Mouse (Mus musculus): ENCODE results near the gene Mia.
A peak's percentile ranks its signal among the peaks of the same experiment; 100 is the strongest.

The Mia gene

DNA sequence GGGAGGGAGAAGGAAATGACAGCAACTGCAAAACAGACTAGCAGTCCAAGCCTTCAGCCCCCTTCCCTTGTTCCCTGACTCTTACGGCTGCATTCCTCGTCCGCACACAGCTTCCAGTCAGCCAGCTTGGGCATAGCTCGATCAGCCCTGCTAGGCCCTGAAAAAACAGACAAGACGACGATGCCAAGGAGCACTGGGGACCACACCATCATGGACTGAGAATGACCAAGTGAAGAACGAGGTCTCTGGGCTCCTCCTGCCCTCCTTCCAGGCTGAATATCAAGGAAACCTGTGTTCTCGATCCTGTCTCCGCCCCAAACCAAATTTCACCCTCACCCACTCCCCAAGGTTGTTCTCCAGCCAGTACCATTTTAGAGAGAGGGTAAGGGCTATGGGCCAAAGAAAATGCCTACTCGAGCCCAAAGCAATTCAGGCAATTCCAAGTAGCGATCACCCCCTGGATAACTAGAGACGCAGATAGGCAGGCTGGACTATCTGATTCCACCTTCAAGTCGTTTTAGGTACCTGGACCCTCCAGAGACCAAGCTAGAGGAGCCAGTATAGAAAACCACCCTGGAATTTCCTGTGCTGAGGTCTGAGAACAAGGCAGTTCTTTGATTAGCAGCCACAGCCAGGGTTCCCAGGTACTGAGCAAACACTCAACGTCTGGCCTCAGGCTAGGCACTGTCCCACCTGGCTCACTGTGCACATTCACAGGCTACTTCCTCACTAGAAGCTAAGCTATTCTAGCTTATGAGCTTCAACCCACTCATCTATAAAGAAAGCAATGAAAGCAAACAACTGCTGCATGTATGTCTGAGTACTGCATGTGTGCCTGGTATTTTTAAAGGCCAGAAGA, at the start of gene Mia, which contains the start of gene Gm21983:
TSS of gene Mia (minus strand) at position 321 of the 859 bp plus-strand sequence.
TSS of gene Gm21983 (minus strand) at position 250 of the 859 bp plus-strand sequence.
- DNase-seq (ENCODE audit: low read depth, low spot score): peak; percentile 59

DNA sequence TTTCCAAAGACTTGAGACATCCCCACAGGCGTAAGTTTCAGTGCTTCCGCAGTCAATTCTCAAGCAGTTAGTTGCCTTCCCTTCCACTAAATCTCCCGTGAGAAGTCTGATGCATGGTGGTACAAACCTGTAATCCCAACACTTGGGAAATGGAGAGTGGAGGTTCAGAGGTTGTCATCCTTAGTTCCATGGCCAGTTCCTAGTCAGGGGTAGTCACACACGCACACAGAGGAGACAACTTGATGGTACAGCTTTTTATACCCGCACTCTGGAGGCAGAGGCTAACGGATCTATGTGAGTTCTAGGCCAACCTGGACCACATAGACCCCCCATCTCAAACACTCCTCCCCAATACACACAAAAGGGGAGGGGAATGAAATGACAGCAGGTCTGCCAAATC, 47.9 kb upstream of the Mia start:
- no peak for DNase-seq (ENCODE audit: low read depth, low spot score)

DNA sequence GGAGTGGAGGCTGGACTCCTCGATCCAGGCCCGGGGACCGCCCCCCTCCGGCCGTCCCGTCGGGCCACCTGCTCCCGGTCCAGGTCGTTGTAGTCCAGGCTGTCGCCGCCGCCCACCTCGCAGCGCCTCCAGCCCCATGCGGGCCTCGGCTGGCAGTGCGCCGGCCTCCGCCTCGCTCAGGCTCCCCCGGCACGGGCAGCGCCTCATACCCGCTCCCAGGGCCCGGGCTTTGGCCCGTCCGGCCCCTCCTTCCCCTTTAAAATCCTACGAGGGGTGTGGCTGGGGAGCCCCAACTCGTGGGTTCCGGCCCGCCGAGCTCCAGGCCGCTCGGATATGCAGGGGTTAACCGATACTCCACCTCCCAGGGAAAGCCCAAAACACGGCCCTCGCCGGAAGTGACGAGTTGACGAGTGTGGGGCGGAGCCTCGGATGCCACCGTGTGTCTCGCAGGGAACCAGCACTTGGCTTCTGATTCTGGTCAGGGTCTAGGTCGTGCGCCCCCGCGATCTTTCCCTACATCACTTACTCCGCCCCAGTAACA, 47.4 kb upstream of the Mia start, which contains the start of gene Itpkc:
TSS of gene Itpkc (minus strand) at position 381 of the 541 bp plus-strand sequence.
- DNase-seq (ENCODE audit: low read depth, low spot score): peak; percentile 97

DNA sequence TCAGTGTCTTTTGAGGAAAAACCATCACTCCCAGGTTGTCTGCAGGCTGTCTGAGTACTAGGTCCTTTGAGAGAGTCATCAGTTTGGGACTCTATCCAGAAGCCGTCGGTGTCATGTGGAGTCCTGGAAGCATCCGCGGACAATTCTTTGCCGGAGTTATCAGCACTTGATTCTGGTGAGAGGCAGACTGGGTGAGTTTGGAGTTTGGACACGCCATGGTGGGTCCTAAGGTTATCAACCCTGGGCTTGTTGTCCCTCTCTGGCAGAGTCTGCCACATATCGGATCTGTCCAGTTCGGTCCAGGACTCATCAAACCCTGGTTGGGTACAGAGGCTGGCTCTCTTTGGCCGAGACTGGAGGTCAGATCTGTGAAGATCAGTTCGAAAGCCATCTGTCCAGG, 46.7 kb upstream of the Mia start:
- no peak for DNase-seq (ENCODE audit: low read depth, low spot score)

DNA sequence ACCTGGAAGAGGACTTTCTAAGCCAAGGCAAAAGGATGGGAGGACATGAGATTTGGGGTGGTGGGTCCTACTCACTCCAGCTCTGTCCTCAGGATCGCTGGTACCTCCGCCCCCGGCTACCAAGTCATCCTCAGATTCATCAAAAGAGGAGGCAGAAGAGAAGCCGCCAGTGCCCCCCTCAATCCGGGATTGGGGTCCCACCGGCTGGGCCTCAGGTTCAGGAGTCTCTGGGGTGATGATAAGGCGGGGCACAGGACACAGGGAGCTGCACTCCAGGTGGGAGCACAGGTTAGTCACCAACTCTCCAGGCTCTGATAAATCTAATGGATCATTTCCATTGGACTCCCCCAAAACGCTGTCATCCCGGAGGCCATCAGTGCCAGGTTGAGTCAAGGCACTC, 46.3 kb upstream of the Mia start:
- no peak for DNase-seq (ENCODE audit: low read depth, low spot score)

DNA sequence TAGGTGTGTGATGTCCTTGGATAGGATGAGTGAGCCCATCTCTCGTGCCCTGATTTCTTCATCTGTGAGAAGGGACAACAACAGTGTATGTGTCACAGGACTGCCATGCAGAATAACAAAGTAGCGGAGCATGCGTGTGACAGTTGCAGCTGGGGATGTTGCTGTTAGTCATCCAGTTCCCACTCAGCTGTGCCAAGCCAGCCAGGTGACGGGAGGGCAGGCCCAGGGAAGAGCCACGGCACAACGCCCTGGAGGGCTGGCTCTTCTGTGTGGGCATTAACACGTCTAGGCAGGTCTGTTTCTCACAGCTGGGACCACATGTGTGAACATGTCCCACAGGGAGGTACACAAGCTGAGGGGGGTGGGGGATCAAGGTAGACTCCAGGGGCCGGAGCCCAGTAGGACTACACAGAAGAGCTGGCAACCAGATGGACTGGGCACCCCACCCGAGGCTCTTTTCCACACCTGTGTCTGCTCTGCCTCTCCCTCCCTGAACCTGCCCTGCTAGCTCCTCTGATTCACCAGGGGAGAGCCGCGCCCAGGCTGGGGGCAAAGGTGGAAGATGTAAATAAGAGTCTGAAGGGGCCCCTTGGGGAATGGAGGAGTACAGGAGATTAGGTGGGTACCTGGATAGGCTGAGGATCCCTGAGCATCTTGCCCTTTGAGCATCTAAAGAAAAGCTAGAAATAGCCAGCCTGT, 44.1 kb upstream of the Mia start:
- DNase-seq (ENCODE audit: low read depth, low spot score): no peak

DNA sequence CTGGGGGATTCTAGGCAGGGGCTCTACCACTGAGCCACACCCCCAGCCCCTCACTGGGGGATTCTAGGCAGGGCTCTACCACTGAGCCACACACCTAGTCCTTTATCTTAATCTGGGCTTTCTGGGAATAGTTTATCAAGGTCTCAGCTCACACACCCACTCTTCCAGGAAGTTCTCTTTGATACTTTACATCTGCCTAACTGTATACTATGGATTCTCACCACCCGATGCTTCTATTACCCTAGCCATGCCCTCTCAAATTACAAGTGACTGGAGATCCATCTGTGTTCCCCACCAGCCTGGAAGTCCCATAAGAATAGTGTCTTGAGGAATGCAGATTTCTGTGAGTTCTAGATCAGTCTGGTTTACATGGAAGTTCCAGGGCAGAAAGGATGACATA, 41.6 kb upstream of the Mia start:
- DNase-seq (ENCODE audit: low read depth, low spot score): peak; percentile 33

DNA sequence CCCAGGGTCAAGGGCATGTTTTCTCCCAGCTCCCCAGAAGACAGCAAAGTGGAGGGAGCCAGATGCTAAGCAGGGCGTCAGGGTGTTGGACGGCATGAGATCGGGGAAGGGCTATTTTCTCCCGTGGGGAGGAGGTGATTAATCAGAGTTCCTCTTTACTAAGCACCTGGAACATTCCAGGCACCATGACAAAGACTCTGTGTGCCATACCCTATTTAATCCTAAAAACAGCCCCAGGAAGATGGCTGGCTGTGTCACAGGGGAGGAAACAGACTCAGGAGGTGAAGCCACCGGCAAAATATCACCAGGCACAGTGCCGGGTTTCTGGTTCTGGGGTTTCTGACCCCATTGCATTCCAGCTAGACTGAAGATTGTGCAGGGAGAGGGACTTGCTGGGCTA, 41.0 kb upstream of the Mia start:
- no peak for DNase-seq (ENCODE audit: low read depth, low spot score)

DNA sequence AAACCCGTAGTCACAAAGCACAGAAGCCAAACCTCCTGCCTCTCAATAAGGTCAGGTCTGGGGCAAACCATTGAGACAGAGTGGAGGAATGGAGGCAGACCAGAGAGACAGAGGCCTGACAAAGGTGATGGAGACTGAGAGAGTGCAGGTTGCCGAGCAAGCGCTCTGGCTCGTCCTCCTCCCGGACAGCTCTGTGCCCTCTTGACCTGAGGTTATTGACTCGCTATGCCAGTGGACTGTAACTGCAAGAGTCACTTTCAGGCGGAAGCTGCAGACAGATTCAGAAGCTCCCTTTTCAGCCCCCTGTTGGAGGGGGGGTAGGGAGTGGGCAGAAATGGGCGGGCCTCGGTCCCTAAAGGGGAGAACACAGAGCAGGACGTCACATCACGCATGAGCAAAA, 39.0 kb upstream of the Mia start:
- DNase-seq (ENCODE audit: low read depth, low spot score): no peak

DNA sequence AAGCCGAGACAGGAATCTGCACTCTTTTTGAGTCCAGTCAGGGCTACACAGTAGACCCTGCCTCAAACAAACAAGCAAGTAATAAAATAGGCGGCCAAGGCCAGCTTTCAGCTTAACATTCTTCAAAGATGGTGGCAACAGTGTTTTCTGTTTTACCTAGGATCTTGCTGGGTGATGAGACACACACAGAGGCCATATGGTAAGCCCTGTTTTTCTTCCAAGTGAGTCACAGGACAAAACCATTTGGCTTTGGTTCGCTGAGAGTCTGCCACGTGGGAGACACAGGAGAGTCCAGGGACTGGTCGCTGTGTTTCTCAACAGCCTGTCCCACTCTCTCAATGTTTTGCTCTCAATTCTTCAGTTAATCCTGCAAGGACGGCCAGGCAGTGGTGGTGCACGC, 37.6 kb upstream of the Mia start:
- DNase-seq (ENCODE audit: low read depth, low spot score): no peak

DNA sequence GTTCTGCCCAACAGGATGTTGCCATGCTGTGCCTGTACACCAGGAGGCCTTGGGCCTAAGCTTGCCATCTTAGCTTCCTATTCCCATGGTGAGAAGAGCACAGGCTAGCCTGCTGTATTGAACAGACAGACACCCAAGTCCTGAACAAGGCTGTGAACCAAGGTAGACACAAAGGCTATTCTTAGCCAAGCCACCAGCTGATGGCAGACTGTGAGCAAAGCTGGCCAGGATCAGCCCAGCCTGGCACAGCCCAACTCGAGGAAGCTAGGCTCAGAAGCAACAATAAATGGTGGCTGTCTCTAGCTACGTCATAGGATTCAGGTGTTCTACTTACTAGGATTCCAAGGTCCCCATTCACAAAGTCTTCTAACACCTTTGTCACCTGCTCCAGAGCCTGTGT, 31.7 kb upstream of the Mia start:
- DNase-seq (ENCODE audit: low read depth, low spot score): no peak

DNA sequence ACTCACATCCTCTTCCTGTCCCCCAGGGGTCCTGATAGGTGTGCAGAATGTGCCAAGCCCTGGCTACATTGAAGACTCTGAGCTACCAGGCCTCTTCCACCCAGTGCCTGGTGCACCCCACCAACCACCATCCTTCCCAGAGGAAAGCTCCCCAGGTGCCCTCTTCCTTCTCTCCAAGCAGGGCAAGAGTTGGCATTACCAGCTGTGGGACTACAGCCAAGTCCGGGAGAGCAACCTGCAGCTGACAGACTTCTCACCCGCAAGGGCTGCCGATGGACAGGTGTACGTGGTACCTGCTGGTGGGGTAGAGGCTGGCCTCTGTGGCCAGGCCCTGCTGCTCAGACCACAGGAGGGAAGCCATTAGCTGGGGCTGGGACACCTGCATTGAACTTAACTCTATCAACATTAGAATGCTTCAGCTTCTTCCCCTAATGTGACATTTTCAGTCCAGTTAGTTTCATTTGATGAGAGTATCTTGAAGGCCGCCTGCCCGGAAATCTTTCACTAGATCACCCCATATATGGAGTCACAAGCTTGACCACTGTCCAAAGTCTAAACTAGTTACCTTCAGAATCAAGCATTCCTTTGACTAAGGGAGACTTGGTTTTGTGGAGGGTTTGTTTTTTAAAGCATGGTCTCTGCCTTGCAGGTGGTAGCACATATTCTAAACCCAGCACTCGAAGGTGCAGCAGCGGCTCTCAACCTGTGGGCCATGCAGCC, 22.9 kb upstream of the Mia start:
- no peak for DNase-seq (ENCODE audit: low read depth, low spot score)

DNA sequence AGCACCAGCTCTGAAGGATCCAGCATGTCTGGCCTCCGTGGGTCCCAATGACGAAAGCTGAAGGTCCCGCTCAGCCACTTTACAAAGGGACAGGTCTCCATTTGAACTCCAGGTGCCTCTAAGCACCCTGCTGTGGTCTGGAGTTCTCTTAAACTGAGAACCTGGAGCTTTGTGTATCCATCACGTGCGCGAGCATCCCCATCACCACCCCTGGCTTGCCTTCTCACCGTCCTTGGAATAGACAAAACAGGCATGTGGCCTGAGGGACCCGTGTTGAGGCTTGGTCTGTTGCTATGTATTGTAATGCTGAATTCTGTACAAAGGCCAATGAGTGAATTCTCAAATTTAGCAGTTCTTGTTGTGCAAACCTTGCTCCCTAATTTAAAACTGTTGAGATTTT, 17.8 kb upstream of the Mia start:
- DNase-seq (ENCODE audit: low read depth, low spot score): peak; percentile 39

DNA sequence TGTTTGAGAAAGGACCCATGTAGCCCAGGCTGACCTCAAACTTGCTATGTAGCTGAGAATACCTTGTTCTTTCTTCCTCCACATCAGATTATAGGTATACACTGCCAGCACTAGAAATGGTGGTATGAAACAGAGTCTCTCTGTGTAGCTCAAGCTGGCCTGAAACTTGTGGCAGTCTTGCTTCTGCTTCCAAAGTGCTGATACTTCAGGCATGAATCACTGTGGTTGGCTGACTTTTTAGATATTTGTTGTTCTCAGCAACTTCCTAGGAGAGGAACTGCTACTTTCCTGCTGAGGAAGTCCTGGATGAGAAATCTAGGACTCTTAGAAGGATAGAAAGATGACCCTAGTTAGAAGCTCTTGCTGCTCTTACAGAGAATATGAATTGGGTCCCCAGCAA, 17.4 kb upstream of the Mia start:
- no peak for DNase-seq (ENCODE audit: low read depth, low spot score)

DNA sequence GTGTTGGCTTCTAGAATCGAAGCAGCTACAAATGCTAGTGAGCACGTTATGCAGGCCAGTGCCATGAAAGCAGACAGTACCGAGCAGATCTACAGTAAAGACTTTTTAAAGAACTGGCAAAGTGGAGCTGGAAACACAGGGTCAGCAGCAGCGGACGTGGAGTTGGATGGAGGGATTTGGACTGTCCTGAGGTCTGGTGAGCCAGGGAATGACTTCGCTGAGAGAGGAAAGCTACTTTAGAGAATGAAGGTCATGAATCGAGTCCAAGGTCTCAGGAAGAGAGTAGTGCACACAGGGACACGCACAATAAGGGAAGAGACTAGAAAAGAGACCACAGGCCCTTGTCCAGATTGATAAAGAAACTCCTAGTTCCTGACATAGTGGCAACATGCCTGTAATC, 16.7 kb upstream of the Mia start:
- DNase-seq (ENCODE audit: low read depth, low spot score): no peak

DNA sequence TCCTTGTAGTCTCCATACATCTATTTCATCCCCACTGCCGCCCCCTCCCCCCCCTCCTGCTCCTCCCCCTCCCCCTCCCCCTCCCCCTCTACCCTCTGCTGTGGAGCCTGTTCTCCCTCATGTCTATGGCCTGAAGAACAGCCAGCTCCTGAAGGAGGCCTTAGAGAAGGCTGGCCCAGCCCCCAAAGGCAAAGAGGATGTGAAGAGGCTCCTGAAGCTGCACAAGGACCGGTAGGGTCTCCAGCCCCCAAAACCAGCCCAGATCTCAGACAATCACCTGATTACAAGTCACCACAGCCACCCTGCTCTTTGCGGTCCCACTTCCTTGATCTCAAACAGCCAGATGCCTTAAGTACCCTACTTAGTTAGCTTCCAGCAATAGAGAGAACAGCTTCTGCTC, 16.2 kb upstream of the Mia start:
- DNase-seq (ENCODE audit: low read depth, low spot score): no peak

DNA sequence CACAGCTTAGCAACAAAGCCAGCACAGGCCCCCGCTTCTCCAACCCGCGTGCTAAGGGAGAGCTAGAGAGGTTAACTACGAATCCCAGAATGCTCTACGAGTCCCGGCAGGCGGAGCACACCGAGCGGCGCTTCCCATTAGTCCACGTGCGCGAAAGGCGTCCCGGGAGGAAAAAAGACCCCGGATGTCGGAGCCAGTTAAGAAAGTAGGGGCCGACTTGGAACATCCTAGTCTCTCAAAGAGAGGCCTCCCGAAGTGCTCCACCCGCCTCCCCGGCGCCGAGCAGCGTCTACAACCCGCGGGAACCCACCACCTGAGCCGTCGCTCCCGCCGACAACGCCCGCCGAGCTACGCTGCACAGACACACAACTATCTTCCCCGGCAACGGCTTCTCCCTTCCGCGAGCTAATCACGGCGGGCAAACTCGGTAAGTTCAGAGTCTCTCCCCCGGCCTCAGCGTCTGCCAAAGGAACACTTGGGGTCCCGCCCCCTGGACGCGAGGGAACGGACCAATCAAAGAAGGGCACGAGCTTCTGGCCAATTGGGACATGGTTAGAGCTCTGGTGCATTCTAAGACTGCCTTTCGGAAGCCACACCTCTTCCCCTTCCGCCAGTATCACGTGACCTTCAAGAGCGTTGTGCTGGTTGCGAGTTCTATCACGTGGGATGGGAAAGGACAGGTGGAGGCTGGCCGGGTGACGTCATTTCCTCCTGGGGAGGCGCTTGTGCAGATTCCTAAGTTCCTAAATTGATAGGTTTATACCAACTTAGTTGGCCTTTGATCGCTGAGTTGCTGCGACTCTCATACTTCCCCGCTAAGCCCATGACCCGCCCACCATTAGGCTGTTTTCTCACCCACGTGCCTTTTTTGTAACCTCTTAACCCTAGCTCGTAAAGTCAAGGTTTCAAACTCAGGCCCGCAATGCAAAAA, 15.0 kb upstream of the Mia start, which contains the start of the genes BC024978 and Snrpa:
TSS of gene BC024978 (plus strand) at position 101 of the 931 bp plus-strand sequence.
TSS of gene Snrpa (minus strand) at position 591 of the 931 bp plus-strand sequence.
- peak; percentile 100 for DNase-seq (ENCODE audit: low read depth, low spot score)

DNA sequence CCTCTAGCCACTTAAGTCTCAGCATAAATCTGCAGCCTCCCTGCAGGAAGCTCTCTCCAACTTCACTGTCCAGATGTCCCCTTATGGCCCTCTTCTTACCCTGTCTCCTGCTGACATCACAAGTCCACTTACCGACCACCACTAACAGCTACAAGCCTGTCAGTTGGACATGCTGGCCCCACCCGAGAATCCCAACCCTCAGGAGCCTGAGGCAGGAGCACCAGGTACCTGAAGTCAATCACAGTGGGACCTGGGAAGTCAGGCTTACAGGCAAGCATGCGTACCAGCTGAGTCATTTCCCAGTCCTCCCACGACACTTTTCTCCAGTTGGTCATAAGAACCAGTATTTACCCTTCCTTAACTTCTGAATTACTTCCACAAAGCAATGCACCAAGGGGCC, 12.8 kb upstream of the Mia start:
- DNase-seq (ENCODE audit: low read depth, low spot score): no peak

DNA sequence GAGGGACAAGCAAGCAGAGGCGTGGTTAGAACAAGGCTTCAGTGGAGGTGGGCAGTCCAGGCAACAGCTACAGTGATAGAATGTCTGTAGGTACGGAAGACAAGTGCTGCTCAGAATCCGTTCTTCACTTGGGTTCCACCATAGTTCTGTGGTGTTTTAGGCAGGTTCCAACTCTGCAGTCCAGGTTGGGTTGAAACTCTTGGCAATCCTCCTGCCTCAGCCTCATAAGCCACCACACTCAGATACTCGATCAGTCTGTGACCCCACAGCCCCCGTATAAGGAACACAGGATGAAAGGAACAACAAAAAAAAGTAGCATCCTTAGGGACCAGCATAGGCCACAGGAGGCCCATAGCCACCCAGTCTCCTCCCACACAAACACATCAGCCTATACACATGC, 11.5 kb upstream of the Mia start:
- no peak for DNase-seq (ENCODE audit: low read depth, low spot score)

DNA sequence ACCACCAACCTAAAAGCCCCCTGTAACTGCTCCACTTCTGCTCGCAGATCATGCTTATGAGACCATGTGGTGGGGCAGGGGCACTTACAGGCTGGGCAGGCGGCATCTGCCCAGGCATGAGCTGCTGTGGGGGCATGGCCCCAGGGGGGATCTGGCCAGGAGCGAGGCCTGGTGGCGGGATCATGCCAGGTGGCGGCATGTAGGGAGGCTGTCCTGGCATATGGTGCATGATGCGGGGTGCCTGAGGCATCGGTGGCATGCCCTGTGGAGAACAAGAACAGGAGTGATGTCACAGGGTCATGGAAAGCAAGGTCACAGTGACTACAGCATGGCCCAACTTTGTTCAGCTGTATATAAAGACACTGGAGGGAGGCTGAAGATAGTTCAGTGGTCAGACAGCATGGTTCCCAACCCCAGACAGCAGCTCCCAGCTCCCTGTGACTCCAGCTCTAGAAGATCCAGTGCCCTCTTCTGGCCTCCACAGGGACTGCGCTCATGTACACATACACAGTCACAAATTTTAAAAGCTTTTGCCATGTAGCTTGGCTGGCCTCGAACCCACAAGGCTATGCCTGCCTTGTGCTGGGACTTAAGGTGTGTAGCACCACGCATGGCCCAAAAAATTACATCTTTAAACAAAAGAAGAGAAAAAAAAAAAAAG, 8.4 kb upstream of the Mia start:
- DNase-seq (ENCODE audit: low read depth, low spot score): peak; percentile 79
